Mouse (Mus musculus) limb, embryonic 10.5 days (tissue): ENCODE results near the gene Cirbp. TPM values are rescaled to one million over a fixed set of nuclear protein-coding genes. Genes with fewer than 3 reads are reported as not detected.

ENCODE experiments used
- DNase-seq: peaks from one replicate; pipeline ENCODE4 v3.0.0-alpha.2; 2017; ENCODE audit warnings: low spot score
- H3K27ac ChIP-seq: fragments of 300-500 bp; sonication (generic); 2 replicates; pipeline ENCODE4 v1.5.1; 2016; ENCODE audit warnings: mild to moderate bottlenecking
- H3K27me3 ChIP-seq: fragments of 300-500 bp; sonication (generic); 2 replicates; pipeline ENCODE4 v1.6.1; 2016; ENCODE audit warnings: low read depth, mild to moderate bottlenecking; ENCODE audit not compliant: poor library complexity, severe bottlenecking
- H3K36me3 ChIP-seq: fragments of 300-500 bp; sonication (generic); 2 replicates; pipeline ENCODE4 v1.6.1; 2016; ENCODE audit warnings: mild to moderate bottlenecking, moderate library complexity
- H3K4me1 ChIP-seq: fragments of 300-500 bp; sonication (generic); 2 replicates; pipeline ENCODE4 v1.6.1; 2016
- H3K4me3 ChIP-seq: fragments of 300-500 bp; sonication (generic); 2 replicates; pipeline ENCODE4 v1.5.1; 2016; ENCODE audit warnings: mild to moderate bottlenecking, moderate library complexity
- H3K9me3 ChIP-seq: fragments of 300-500 bp; sonication (generic); replicated peaks from 2 replicates; pipeline ENCODE4 v1.6.1; 2016; ENCODE audit warnings: mild to moderate bottlenecking
- WGBS: fragments of 180-500 bp; shearing (Covaris S2); methylation state at CpG from one replicate; pipeline ENCODE4 v1.1.7; 2016; 5-methylcytosine and 5-hydroxymethylcytosine counted together
- polyA plus RNA-seq: library from polyadenylated mRNA; unstranded; fragments of >200 nt; fragmentation: Nextera tagmentation; extraction: Ambion mirVana; gene quantifications from 2 replicates; pipeline ENCODE4 v1.2.1, GENCODE M21; 2016

Gene Cirbp
- polyA plus RNA-seq, 1 experiment from 2014 or later: 129 TPM

GRCm38 (mm10) chr10:80187739-80188138 is 22.0 kb downstream of the Cirbp start:
- H3K4me3 ChIP-seq: no peak overlapping the region
- peaks cover 76% of the 10 kb centered on the region for H3K27me3 ChIP-seq
- DNase-seq: no peak
- peaks cover 61% of the 10 kb centered on the region for H3K36me3 ChIP-seq
- H3K9me3 ChIP-seq: no peaks in the 10 kb centered on the region
- 91% methylated on average over 10 of the region's 10 CpGs for WGBS
- H3K4me1 ChIP-seq: peaks cover 31% of the 10 kb centered on the region
- no peak overlapping the region for H3K27ac ChIP-seq

GRCm38 (mm10) chr10:80188453-80189024 is 22.8 kb downstream of the Cirbp start:
- WGBS: 77% methylated on average over 15 of the region's 15 CpGs
- H3K27me3 ChIP-seq: peaks cover 84% of the 10 kb centered on the region
- H3K9me3 ChIP-seq: no peaks in the 10 kb centered on the region
- peaks cover 53% of the 10 kb centered on the region for H3K36me3 ChIP-seq
- H3K4me3 ChIP-seq: no peak overlapping the region
- H3K4me1 ChIP-seq: peaks cover 34% of the 10 kb centered on the region
- H3K27ac ChIP-seq: no peak overlapping the region
- no peak for DNase-seq

GRCm38 (mm10) chr10:80189999-80190398 is 24.2 kb downstream of the Cirbp start:
- peak; percentile 57 for DNase-seq
- peaks cover 37% of the 10 kb centered on the region for H3K4me1 ChIP-seq
- H3K4me3 ChIP-seq: peak overlapping the region; percentile 54
- no peaks in the 10 kb centered on the region for H3K9me3 ChIP-seq
- H3K27ac ChIP-seq: peak overlapping the region; percentile 81
- 3% methylated on average over 21 of the region's 21 CpGs for WGBS
- peaks cover 41% of the 10 kb centered on the region for H3K36me3 ChIP-seq
- peaks cover 91% of the 10 kb centered on the region for H3K27me3 ChIP-seq

DNA sequence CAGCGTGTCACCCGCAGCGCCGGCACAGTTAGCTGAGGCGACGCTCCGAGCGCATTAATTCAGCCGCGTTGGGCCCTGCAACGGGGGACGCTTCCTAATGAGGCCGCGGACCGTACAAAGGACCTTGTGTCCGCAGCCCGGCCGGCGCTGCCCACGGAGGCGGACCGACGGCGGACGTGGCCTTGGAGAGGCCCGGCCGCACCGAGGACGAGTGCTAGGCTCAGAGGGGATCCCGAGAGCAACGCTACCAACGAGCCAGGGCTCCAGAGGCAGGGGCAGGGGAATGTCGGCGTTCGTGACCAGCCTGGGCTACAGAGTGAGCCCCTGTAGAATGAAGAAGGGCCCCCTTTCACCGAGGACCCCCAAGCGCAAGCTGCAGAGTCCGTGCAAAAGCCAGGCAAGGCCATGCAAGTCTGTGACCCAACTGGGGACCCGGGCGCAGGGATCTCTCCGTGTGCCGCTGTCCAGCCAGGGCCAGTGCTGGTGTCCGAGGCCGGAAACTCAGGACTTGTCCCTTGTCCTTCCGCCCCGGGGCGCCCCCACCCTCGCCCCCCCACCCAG is 24.8 kb downstream of the Cirbp start:
- Histone ChIP-seq H3K27me3 (peaks cover 87% of the 10 kb centered on the region), H3K4me3 (peak overlapping the region; percentile 54), H3K27ac (peak overlapping the region; percentile 81), H3K4me1 (peaks cover 37% of the 10 kb centered on the region), H3K36me3 (peaks cover 39% of the 10 kb centered on the region), H3K9me3 (no peaks in the 10 kb centered on the region)
- WGBS: under 1% methylated on average over 48 of the region's 48 CpGs
- DNase-seq: peak; percentile 78

DNA sequence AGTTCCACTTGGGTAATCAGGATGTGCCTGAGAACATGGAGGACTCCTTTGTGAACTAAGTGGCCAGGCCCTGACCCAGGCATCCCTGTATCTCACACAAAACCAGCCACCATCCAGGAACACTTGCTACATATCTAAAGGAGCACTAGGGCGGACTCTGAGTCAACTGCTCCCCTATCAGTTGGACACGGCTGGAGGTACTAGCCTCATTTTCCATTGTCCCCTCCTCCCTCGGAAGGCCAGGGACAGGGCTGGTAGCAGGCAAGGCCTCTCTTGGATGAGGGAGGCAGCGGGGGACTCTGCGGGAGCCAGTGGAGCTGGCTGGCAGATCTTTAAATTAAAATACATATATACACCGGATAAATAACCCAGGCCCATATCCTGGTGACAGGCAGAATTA is 28.2 kb downstream of the Cirbp start:
- Histone ChIP-seq H3K4me3 (no peak overlapping the region), H3K27ac (no peak overlapping the region), H3K36me3 (peaks cover 5% of the 10 kb centered on the region), H3K27me3 (peaks cover 53% of the 10 kb centered on the region), H3K4me1 (peaks cover 34% of the 10 kb centered on the region), H3K9me3 (no peaks in the 10 kb centered on the region)
- no peak for DNase-seq
- WGBS: 82% methylated on average over 6 of the region's 6 CpGs

- no peak overlapping the region for H3K4me3 ChIP-seq
- no peak for DNase-seq
- H3K4me1 ChIP-seq: peaks cover 32% of the 10 kb centered on the region
- H3K27ac ChIP-seq: 0 out of 2 replicates have a peak overlapping the region, but pooled peaks have one; percentile 11
- no peaks in the 10 kb centered on the region for H3K9me3 ChIP-seq
- 0 out of 2 replicates have a peak, but pooled peaks cover under 1% of the 10 kb centered on the region for H3K36me3 ChIP-seq
- H3K27me3 ChIP-seq: peaks cover 49% of the 10 kb centered on the region
- 65% methylated on average over 8 of the region's 8 CpGs for WGBS
Observed at GRCm38 (mm10) chr10:80194441-80194840, 28.7 kb downstream of the Cirbp start.

GRCm38 (mm10) chr10:80196167-80196566 is 30.4 kb downstream of the Cirbp start:
- Histone ChIP-seq H3K36me3 (no peaks in the 10 kb centered on the region), H3K27ac (no peak overlapping the region), H3K4me1 (peaks cover 23% of the 10 kb centered on the region), H3K9me3 (no peaks in the 10 kb centered on the region), H3K27me3 (peaks cover 31% of the 10 kb centered on the region), H3K4me3 (no peak overlapping the region)
- WGBS: 91% methylated on average over 1 of the region's 1 CpGs
- DNase-seq: no peak

DNA sequence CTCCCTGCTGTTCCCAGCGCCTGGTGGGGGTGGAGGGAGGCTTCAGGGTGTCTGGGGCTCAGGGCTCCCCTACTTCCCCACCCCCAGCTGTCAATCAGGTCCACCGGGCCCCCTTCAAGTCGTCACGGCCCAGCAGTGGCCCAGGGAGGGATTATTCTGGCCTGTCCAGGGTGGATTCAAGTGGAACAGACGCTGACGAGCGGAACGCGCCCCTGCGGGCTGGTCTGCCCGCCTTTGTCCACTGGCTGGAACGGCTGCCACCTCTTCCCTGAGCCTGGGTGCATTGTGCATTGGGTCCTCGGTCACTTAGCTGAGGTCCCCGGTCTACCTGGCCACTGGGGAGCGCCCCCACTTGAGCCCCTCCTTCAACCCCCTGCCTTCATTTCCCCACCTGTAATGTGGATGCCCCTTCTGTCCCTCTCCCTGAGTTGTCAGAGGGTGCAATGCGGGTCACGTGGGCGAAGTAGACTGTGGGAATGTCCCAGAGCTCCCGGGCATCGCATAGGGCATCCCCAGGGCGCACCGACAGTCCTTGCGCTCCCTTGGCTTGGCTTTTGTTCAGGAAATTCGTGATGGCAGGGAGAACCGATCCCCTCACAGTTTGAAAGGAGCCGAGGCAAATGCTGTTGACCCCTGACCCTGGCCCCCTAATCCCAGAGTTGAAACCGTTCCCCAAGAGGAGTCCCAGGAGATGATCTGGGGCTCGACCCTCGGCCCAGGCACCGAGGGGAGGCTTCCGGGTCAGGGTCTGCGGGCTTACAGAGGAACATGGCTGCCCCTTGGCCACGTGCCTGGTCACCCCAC is 31.2 kb downstream of the Cirbp start:
- no peak overlapping the region for H3K4me3 ChIP-seq
- H3K4me1 ChIP-seq: peaks cover 22% of the 10 kb centered on the region
- H3K27me3 ChIP-seq: peaks cover 23% of the 10 kb centered on the region

GRCm38 (mm10) chr10:80199440-80200008 is 33.7 kb downstream of the Cirbp start:
- Histone ChIP-seq H3K4me3 (peak overlapping the region; percentile 7; the same call in 1 of the 2 replicates), H3K27ac (peak overlapping the region; percentile 4; the same call in 1 of the 2 replicates), H3K4me1 (peaks cover 17% of the 10 kb centered on the region), H3K27me3 (0 out of 2 replicates have a peak, but pooled peaks cover 1% of the 10 kb centered on the region), H3K9me3 (no peaks in the 10 kb centered on the region), H3K36me3 (no peaks in the 10 kb centered on the region)
- DNase-seq: peak; percentile 83
- WGBS: 55% methylated on average over 3 of the region's 3 CpGs

More for the DNA sequence above, 31.2 kb downstream of the Cirbp start:
- no peak for DNase-seq
- Histone ChIP-seq H3K36me3 (no peaks in the 10 kb centered on the region), H3K9me3 (no peaks in the 10 kb centered on the region), H3K27ac (peak overlapping the region; percentile 38; the same call in 1 of the 2 replicates)
- 78% methylated on average over 33 of the region's 33 CpGs for WGBS

GRCm38 (mm10) chr10:80200485-80200884 is 34.7 kb downstream of the Cirbp start:
- 78% methylated on average over 6 of the region's 6 CpGs for WGBS
- no peak overlapping the region for H3K4me3 ChIP-seq
- H3K27me3 ChIP-seq: no peaks in the 10 kb centered on the region
- H3K9me3 ChIP-seq: no peaks in the 10 kb centered on the region
- no peak overlapping the region for H3K27ac ChIP-seq
- no peak for DNase-seq
- H3K4me1 ChIP-seq: peaks cover 22% of the 10 kb centered on the region
- H3K36me3 ChIP-seq: no peaks in the 10 kb centered on the region

GRCm38 (mm10) chr10:80204055-80204454 is 38.3 kb downstream of the Cirbp start:
- no peak for DNase-seq
- H3K4me3 ChIP-seq: no peak overlapping the region

DNA sequence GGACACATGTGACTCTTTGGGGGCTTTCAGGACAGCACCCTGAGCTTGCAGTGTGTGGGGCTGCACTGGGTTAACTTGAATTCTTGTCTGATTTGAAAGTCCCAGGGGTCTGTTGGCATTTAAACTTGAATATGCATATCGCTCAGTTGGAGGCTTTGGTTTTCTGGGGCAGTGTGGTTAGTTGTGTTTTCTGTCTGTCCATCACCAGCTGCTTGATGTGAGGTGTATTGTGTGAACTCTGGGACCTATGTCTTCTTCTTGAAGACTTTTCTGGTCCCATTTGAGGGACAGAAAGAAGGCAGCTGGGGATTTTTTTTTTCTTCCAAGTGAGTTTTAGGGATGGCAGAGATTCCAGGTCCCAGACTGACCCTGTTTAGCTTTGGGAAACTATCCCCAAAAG is 41.4 kb downstream of the Cirbp start:
- H3K4me3 ChIP-seq: no peak overlapping the region
- no peak overlapping the region for H3K27ac ChIP-seq
- DNase-seq: no peak
- 71% methylated on average over 1 of the region's 1 CpGs for WGBS
- no peaks in the 10 kb centered on the region for H3K9me3 ChIP-seq
- H3K36me3 ChIP-seq: no peaks in the 10 kb centered on the region
- H3K4me1 ChIP-seq: peaks cover 21% of the 10 kb centered on the region
- H3K27me3 ChIP-seq: peaks cover 29% of the 10 kb centered on the region

More at GRCm38 (mm10) chr10:80204055-80204454, 38.3 kb downstream of the Cirbp start:
- Histone ChIP-seq H3K4me1 (peaks cover 28% of the 10 kb centered on the region), H3K36me3 (no peaks in the 10 kb centered on the region), H3K27ac (peak overlapping the region; percentile 50; the same call in 1 of the 2 replicates), H3K27me3 (peaks cover 17% of the 10 kb centered on the region), H3K9me3 (no peaks in the 10 kb centered on the region)
- 56% methylated on average over 7 of the region's 7 CpGs for WGBS
